Mouse (Mus musculus): ENCODE results near the gene Pced1a. TPM values are rescaled to one million over a fixed set of nuclear protein-coding genes. Genes with fewer than 3 reads are reported as not detected.

Gene Pced1a
- total RNA-seq, 2 experiments from 2014 or later, result 12.9 to 14.6 TPM

DNA sequence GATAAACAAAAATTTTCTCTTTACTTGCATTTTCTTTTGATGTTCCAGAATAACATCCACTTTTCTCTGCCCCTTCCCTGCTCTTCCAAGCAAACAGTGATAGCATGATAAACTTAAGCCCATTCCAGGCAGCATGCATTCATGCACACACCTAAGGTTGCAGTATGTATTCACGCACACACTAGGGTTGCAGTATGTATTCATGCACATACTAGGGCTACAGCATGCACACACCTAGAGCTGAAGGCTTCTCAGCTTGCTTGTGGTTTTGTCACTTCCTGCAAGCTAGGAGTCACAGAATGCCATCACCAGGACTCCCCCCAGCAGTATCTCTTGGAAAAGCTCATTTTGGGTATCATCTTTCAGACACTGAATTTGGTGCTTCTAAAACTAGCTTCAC is 12.3 kb upstream of the Pced1a start:
- no peak for DNase-seq

DNA sequence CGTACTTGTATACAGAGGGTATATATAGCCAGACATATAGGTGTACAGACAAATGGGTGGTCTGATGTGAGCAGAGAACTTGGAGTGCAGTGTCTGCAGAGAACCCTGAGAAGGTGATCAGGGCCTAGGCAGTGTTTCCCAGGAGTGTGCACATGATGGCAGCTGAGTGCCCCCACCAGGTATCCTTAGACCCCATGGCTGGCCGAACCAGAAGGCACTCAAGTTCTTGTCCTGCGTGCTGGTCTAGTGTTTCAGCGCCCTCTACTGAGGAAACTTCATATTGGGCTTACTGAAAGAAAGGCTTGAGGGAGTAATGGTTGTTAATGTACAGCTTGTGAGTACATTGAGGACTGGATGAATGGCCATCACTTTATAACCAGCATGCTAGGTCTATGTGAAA is 8.7 kb upstream of the Pced1a start:
- peak in 1 of 2 experiments; percentile 53 for DNase-seq

DNA sequence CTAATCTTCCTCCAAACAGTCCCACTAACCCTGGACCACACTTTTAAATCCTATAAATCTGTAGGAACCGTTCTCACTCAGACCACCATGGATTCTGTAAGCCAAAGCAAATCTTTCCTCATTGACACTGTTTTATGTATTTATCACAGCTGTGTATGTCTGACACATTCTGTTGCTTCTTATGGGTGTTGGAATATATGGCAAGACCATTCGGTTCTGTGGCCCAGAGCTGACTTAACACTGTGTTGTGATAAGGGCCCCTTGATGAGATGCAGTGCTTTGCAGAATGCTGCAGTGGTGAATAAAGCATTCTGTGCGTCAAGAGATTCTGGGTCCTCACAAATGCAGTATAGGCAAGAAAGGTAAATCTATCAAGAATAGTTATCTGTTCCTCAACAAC is 7.7 kb upstream of the Pced1a start:
- DNase-seq, result no peak

DNA sequence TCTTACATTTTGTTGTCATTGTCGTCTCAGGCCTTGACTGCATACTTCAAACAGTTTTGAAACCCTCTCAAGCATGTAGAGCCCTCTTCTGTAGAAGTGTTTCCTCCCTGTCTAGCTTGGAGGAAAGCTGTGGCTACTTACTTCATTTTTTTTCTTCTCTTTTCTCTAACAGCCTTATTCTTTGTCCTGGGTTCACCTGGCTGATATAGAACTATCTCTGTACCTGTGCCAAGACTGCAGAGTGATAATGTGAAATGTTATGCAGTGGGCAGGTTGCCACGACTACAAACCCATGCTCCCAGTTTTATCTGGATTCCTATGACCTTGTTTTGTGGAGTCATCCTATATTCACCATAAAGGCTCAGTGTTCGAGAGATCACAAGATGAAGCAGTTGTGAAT is 6.0 kb upstream of the Pced1a start:
- no peak for DNase-seq

DNA sequence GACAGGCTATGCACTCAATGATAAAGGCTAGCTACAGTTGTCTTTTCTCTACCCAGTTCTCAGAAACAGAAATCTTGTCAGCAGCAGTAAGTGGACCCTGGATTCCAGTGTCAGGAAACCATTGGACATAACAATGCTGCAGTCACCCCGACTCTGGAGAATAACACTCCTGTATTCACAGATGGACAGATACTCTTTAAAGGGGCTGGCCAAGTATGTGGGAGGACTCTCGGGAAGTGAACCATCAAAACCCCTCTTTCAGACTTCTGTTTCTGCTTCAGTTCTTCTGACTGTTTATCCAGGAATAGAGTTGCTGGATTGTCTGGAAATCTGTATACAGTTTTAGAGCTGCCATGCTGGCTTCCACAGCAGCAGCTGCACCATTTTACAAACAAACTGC is 5.3 kb upstream of the Pced1a start:
- no peak for DNase-seq

DNA sequence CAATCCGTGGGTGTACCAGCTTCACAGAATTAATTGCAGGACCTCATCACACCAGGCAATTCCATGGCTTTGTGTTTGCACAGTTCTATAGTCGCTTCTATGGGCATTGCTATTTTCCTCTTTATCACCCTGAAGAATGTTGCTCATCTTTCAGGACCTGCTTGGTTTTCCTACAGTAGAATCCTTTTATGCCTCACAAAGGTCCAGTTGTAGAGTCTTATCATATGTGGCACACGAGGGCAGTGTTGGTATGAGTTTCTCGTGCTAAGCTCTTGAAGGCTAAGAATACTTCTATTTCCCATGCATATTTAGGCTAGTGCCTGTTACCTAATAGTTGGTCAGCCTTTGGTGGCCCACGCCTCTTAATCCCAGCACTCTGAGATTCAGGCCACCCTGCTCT is 611 bp upstream of the Pced1a start:
- no peak for DNase-seq

DNA sequence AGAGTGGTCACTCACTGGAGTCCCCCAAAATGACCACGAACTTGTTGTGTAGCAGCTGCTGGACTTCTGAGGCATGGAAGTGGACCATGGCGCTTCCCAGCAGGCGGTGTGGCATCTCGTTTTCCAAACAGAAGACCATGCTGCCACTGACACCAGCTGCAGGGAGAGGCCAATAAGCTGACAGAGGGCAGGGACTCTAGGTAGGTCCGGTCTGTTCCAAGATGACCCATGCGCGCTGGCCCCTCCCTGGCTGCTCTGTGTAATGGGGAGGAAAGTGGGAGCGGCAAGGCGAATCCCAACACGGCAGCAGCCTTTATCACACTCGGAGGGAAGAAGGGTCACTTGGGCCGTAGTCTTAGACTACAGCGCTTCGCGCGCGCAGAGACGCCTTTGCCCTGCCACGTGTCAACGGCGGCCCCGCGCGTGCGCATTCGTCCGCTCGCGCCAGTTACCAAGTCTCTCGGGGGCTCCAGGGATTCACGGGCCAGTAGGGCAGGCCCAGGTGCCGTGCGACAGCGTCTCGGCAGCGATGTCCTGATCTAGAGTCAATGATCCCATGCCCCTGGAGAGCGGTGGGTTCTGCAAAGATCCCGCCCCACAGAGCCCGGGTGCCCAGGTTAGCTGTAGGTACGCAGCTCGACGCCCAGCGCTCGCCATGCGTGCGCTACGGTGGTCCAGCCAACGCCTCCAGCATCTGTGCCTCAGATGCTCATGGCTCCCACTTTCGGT is 940 bp downstream of the Pced1a start:
- peak; percentile 81 to 88 for DNase-seq

DNA sequence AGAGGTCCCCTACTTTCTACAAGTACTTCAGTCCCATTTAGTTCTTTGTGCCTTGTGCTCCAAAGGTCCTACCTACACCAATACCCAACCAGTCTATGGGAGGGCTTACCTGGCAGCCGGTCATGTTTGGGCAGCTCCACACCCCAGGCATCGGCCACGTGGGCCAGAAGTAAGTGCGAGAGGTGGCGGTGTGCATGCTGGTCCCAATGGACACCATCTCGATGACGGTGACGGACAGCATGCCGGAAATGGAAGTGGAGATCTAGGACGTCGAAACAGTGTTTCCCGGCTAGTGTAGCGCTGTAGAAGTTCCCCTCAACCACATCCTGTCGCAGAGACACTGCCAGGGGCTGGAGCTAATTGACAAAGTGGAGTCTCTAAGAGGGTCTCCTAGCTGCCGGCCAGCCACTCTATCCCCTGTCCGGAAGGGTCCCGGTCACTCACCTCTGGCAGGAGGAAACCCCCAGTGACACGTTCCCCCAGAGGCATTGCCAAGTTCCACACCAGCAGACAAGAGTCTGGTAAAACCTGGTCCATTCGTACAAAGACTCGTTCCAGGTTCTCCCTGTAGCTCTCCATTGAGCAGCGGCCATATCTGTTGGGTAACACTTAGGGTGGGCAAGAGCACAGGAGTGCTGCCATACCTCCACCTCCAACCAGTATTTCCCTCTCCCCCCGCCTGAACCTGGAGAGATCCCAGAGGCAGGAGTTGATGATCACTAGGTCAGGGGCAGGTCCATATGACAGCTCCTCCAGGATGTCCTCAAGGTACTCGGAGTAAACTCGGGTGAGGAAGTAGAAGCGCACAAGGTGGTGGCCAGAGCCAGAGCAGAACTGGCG is 2.5 kb downstream of the Pced1a start:
- DNase-seq, result no peak

DNA sequence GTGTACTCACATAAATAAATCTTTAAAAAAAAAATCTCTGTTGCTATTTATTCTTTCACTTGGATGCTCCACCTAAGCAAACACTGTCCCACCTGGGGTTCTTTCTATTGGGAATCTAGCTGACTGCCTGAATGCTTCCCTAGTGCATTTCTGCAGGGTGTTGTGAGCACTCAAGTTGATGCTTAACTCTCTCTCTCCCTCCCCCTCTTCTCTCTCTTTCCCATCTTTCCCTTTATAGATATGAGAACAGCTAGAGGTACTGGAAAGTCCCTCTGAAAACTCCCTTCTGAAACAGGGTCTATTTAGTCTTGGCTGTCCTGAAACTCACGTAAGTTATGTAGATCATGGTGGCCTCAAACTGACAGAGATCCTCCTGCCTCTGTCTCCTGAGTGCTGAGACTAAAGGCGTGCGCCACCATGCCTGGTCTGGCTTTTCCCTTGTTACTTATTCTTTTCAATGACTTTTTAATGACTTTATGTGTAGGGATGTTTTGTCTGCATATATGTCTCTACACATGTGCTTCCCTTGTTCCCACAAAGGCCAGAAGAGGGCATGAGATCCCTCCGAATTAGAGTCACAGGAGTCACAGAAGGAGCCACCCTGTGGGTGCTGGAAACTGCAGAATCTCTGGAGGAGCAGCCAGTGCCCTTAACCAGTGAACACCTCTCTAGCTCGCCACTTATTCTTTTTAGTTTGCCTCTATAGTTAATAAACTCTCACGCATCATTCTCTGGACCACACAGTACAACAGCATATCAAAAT is 10.2 kb downstream of the Pced1a start:
- DNase-seq, result no peak

DNA sequence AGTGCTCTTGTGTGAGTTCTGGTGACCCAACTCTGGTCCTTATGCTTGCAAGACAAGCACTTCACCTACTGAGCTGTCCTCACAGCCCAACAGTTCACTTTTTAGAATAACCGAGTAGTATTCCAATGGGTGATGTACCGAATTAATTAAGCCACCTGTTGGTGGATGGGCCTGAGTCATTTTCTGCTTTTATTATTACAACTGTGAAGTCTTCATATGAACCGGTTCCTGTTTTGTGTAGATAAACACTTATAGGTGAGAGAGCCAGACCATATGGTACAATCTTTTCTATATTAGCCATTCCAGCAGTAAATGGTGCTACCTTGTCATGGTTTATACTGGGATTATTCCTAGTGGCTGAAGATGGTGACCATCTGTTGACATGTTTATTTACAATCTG is 11.7 kb downstream of the Pced1a start:
- no peak for DNase-seq

DNA sequence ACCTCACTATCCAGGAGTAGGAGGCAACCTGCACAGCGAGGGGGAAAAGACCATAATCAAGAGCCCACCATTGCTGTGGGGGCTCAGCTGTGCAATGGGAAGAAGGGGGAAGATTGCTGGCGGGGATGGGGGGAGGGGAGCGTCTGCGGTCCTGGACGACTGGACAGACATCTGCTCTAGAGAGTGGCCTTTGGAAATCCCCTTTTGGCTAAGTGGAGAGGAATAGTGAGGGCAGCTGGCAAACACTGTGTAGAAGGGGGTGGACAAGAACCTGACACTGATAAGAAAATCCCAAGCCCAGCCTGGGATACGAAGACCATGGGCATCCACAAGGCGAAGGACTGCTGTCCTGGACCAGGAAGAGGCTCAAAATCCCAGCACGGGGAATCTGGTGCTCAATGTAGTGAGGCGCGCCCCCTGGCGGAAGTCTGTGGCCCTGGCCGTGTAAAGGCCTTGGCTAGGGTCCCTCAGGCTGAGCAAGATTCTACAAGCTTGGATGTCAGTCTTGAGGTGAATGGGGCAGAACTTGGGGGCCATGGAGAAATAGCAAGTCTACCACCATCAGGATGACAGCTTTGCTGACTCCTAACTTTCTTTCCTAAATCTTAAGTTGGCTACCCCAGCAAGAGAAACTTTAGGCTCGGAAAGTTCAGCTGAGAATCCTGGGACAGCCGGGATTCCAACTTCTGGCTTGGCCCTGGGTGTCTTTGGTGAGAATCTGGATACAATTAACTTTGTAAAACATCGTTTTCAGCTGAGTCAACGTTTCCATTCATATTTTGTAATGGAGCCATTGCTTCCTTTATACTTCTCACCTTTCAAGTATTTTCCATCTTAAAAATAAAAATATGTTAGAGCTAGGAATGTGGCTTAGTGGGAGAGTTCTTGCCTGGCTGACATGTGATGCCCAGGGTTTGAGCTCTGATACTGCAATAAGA is 12.7 kb downstream of the Pced1a start:
- DNase-seq, result peak; percentile 89 to 92

DNA sequence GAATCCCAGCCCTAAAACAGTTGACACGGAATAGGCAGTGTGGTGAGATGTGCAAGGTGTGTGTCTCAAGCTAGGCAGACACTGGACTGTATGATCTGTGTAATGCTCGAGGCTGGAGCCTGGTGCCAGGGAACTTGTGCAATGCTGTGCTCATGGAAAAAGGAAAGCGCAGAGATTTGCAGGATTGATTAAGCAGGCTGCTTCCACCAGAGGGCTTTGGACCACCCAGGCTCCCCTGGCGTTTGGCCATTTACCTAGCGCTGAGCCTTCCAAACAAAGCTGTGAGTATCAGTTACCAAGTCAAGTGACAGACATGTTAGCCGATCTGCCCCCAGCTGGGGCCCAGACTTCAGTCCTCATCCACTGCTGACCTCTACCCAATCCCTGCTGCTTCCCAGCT is 16.3 kb downstream of the Pced1a start:
- no peak for DNase-seq

DNA sequence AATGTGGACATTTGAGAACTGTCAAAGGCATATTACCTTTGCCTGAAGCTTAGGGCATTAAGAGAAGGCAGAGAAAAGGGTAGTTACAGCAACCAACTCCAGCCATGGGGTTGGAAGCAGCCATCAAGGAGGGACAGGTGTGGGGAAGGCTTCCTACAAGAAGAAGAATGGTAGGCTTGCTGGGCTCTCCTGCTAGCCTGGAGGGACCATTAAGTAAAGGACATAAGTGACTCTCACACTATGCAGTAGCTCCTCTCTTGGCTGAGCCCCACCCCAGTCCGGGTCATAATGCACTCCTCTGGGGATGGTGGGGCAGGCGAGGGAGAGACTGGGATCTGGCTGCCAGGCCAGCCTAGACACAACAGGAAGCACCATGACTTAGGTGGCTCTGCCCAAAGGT is 18.3 kb downstream of the Pced1a start, which contains the start of gene Tmem239:
Gene Tmem239, plus strand, starts transcription at position 301 of the 400 bp plus-strand sequence.
- DNase-seq, result no peak

DNA sequence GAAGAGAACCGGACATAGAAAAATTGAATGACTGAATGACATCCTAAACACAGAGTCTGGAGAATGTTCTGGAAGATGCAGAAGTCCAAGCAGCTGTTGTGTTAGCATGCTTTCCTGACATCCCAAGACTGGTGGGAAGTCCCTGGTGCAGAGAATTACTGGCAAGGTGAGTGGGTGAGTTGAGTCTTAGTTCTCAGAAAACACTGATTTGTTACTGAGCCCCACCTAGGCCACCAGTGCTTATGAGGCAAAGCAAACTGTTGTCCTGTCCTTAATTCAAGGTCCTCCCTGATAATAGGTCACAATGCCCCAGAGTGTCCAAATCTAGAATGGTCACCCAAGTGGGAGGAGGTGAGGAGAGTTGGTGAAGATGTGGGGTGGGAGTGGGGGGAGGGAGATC is 19.6 kb downstream of the Pced1a start, which contains the start of the genes Gm28372 and 1700020A23Rik:
Gene Gm28372, plus strand, starts transcription at position 301 of the 400 bp plus-strand sequence.
Gene 1700020A23Rik, plus strand, starts transcription at position 321 of the 400 bp plus-strand sequence.
- no peak for DNase-seq

DNA sequence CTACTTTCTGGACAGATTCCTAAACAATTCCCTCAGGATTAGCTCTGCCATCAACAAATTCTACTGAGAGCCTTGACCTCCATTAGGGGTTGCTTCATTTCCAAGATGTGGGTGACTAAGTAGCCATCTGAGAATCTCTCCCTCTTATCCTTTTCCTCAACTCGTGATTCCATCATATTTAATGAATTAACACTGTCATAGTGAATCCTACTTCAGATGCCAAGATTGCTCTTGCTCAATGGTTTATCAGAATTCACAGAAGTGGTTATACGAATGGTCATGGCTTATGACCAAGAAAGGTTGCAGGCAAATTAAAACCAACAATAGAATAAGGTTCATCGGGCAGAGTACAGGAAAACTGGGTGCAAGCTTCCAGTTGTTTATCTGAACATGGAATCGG is 22.6 kb downstream of the Pced1a start:
- no peak for DNase-seq

DNA sequence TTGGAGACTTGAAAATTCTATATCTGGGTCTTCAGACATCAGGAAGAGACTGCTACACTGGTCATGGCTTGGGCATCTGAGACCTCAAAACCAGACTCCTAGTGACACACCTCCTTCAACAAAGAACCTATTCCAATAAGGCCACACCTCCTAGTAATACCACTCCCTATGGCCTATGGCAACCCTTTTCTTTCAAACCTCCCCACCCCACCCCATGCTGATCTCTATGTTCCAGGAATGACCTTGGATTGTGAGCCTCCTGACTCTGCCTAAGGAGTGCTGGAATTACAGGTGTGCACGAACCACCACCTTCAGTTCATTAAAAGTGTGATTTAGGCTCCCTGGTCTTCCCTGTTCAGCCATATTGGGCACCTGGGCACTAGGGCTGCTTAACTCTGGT is 24.5 kb downstream of the Pced1a start:
- DNase-seq, result no peak

DNA sequence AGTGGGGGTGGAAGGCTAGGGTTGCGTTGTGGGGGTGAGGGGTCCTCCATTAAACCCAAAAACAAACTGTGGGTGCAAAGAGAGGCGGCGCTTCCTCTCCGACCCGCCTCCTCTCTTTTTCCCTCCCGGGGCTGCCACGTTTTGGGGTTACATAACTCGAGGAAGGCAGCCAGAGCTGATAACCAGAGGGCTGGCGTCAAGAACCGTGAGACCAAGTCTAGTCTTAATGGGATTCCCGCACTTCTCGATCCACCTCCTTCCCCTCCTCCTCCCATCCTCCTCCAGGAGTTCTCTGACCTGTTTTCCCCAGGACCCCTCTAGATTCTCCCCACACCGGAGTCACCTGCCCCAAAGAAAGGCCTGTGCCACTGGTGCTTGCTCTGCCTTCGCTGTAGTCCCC is 26.4 kb downstream of the Pced1a start:
- DNase-seq, result peak in 1 of 2 experiments; percentile 31

DNA sequence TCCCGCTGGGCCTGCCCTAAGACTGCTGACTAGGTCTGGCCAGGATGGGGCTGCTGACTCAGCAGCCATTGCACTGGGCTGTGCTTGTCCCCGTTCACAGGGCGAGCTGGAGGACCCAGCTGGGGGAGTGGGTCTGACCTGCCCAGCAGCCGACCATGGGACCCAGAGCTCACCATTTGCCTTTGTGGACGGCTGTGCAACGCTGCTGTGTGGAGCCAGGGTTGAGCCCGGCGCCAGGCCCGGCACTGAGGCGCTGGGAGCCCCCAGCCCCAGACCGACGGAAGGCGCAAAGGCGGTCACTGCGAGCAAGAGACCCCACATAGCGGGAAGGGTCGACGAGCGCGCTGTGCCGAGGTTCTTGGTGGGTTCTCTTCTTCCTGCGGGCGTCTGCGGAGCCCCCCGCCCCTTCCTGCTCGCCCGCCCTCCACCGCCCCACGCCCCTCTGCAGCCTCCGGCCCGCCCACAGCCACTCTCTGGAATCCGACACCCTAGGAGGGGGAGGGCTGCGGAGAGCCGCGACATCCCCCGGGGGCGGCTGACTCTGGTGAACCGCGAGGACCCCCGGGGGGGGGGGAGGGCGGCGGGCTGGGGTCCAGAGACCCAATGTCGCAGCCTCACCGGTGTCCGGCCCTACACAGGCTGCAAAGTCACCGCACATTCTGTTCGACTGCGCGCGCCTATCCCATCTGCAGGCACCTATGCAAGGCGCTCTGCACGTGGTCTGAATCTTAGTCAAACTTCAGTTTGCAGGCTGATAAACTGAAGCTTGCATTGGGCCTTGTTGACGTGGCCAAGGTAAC is 27.1 kb downstream of the Pced1a start, which contains the start of gene Cpxm1:
Gene Cpxm1, minus strand, starts transcription at position 389 of the 800 bp plus-strand sequence.
- peak in 1 of 2 experiments; percentile 22 for DNase-seq

DNA sequence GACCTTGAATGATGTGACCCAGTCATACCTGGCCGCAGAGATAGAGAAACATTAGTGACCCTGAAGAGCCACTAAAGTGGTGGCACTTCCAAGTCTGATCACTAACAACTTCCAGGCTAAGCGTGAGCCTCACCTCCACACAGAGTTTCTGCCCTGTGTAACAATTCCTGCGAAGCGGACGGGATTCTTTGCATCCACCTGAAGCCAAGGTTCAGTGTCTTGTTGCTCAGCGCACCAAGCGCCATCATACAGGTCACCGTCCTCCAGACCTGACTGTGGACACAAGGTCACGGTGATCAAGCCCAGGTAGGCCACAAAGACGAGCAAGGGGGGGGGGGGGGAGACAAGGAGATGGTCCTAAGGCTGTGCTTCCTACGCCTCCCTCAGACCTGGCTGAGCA is 28.8 kb downstream of the Pced1a start:
- DNase-seq, result no peak

DNA sequence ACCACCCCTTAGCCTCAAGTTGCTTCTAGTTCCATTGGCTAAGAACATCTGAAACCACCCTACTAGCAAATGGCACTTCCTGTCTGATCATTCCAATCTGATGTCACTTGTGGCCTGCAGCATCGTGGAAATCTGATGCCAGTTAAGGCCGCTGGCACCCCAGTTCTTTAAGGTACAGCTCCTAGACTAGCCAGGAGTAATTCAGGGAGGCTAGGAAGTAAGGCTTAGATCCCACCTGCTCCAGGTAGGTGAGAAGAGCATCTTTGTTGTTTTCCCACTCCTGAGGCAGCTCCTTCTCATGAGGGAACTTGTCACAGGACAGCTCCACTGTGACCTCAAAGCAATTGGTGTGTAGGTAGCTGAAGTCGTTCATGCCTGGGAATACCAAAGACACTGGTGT is 31.7 kb downstream of the Pced1a start:
- DNase-seq, result no peak
